Mouse (Mus musculus) CH12F3 (cell line): Measurements from ENCODE around the gene Gpatch11.
"Not testable (repeated sequence)": the region's sequence is repeated elsewhere in the genome, so short reads cannot be mapped to it uniquely, and the experiment has no call there.

Experiments
- in situ Hi-C: fragments of 300-500 bp; cut with MboI; formaldehyde crosslinking; loops from 2 replicates; pipeline ENCODE4 v1.14.3; 2020; ENCODE audit warnings: low sequenced_read_pairs

The Gpatch11 gene

GRCm38 (mm10) chr17:78834856-78835835 is at the start of gene Gpatch11, which contains the start of gene Heatr5b:
Gene Gpatch11, plus strand, starts transcription at chr17:78835567.
Gene Heatr5b, minus strand, starts transcription at chr17:78835364.
- in situ Hi-C loops: no loop called here

- in situ Hi-C loops: not testable (repeated sequence)
These were observed 47.1 kb upstream of the Gpatch11 start for GRCm38 (mm10) chr17:78788273-78788672.

- in situ Hi-C loops: no loop called here
These were observed 44.2 kb upstream of the Gpatch11 start for GRCm38 (mm10) chr17:78791068-78791689.

- in situ Hi-C loops: no loop called here
These were observed 43.7 kb upstream of the Gpatch11 start for GRCm38 (mm10) chr17:78791690-78792070.

- in situ Hi-C loops: no loop called here
These were observed 43.2 kb upstream of the Gpatch11 start for GRCm38 (mm10) chr17:78792122-78792521.

- in situ Hi-C loops: no loop called here
These were observed 41.0 kb upstream of the Gpatch11 start for GRCm38 (mm10) chr17:78794390-78794789.

GRCm38 (mm10) chr17:78797222-78797621 is 38.1 kb upstream of the Gpatch11 start:
- in situ Hi-C loops: no loop called here

GRCm38 (mm10) chr17:78809019-78809418 is 26.3 kb upstream of the Gpatch11 start:
- in situ Hi-C loops: no loop called here

GRCm38 (mm10) chr17:78809582-78809981 is 25.8 kb upstream of the Gpatch11 start:
- in situ Hi-C loops: no loop called here

- in situ Hi-C loops: no loop called here
These were observed 11.0 kb upstream of the Gpatch11 start for GRCm38 (mm10) chr17:78824346-78824745.

- in situ Hi-C loops: no loop called here
These were observed 689 bp downstream of the Gpatch11 start for GRCm38 (mm10) chr17:78836056-78836455.

- in situ Hi-C loops: no loop called here
These were observed 7.0 kb downstream of the Gpatch11 start for GRCm38 (mm10) chr17:78842271-78842928.

GRCm38 (mm10) chr17:78856243-78856642 is 20.9 kb downstream of the Gpatch11 start:
- in situ Hi-C loops: no loop called here

- in situ Hi-C loops: no loop called here
These were observed 38.5 kb downstream of the Gpatch11 start for GRCm38 (mm10) chr17:78873886-78874285.

- in situ Hi-C loops: no loop called here
These were observed 46.5 kb downstream of the Gpatch11 start for GRCm38 (mm10) chr17:78881878-78882304.

GRCm38 (mm10) chr17:78882401-78883112 is 47.2 kb downstream of the Gpatch11 start, which contains the start of gene Eif2ak2:
Gene Eif2ak2, minus strand, starts transcription at chr17:78882573.
- in situ Hi-C loops: no loop called here

- in situ Hi-C loops: no loop called here
These were observed 47.9 kb downstream of the Gpatch11 start for GRCm38 (mm10) chr17:78883291-78883690.

- in situ Hi-C loops: no loop called here
These were observed 50.1 kb downstream of the Gpatch11 start for GRCm38 (mm10) chr17:78885286-78886065.

- in situ Hi-C loops: no loop called here
These were observed 53.2 kb downstream of the Gpatch11 start for GRCm38 (mm10) chr17:78888554-78888953.

GRCm38 (mm10) chr17:78889184-78889583 is 53.8 kb downstream of the Gpatch11 start:
- in situ Hi-C loops: no loop called here
